9 mouse cellular contexts compared by ENCODE assay signal in the genomic region with DNA sequence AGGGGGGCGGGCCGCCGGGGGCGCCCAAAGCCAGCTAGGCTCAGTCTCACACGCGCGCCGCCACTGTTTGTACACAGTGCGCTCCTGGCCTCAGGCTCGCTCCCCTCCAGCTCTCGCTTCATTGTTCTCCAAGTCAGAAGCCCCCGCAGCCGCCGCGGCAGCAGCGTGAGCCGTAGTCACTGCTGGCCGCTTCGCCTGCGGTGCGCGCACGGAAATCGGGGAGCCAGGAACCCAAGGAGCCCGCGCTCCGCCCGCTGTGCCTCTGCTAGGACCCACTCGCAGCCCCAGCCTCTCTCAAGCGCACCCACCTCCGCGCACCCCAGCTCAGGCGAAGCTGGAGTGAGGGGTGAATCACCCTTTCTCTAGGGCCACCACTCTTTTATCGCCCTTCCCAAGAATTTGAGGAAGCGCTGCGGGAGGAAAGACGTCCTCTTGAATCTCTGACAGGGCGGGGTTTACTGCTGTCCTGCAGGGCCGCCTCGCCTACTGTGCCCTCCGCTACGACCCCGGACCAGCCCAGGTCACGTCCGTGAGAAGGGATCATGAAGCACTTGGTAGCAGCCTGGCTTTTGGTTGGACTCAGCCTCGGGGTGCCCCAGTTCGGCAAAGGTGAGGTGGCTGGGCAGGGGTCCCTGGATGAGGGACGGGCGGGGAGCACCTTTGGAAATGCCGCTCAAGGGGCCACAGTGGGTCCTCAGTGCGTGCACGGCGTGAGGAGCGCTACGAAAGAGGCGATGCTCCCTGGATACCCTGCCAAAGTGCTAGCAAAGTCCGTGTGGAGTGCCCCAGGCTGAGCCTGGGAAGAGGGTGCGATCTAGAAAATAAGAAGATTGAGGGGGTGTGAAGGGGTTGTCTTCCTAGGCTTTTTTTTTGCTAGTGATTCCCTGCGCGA. TPM values are rescaled to one million over a fixed set of nuclear protein-coding genes. Genes with fewer than 3 reads are reported as not detected.
DNase-seq lines count a peak whose midpoint lies in the region; ATAC-seq and TF ChIP-seq lines count a peak whose summit lies in the region.
"Had no signal": no experiment of that assay in that cellular context is flagged by ENCODE, and none has a peak within 500 bp of the region (broad histone marks: within the 10 kb centered on the region; RNA-seq: fewer than 3 reads in every experiment).

A gene (plus strand): TSS at position 33 of the 892 bp plus-strand sequence.

- no peaks in the 10 kb centered on the region for H3K9me3 ChIP-seq in heart, embryonic 13.5 days
- no peaks in the 10 kb centered on the region for H3K9me3 ChIP-seq in lung, embryonic 14.5 days (ENCODE audit: low read depth, low read length)

- H3K4me2 ChIP-seq in heart, embryonic 13.5 days: peak within 1 kb of the TSS; percentile 100
- H3K4me2 ChIP-seq in lung, embryonic 14.5 days: peak within 1 kb of the TSS; percentile 98

- peak; percentile 42 for ATAC-seq in heart, embryonic 13.5 days (ENCODE audit: extremely low read depth, insufficient number of reproducible peaks, low FRiP score, low TSS enrichment)
- ATAC-seq in lung, embryonic 14.5 days (ENCODE audit: insufficient read depth): peak; percentile 91
- peak; percentile 16; the same call in 1 of the 2 replicates for ATAC-seq in neutrophil, adult 5-6 weeks (ENCODE audit: extremely low read depth, insufficient number of reproducible peaks, low FRiP score, poor library complexity, severe bottlenecking)

- under 1% methylated on average over 59 of the region's 60 CpGs for WGBS in heart, embryonic 13.5 days
- WGBS in lung, embryonic 14.5 days: under 1% methylated on average over 60 of the region's 60 CpGs

- peak within 1 kb of the TSS; percentile 71 for H3K4me3 ChIP-seq in gastrocnemius, adult 2 months
- peak within 1 kb of the TSS; percentile 83 for H3K4me3 ChIP-seq in heart, embryonic 13.5 days
- H3K4me3 ChIP-seq in lung, embryonic 14.5 days (ENCODE audit: low read depth, low read length): peak within 1 kb of the TSS; percentile 64

- peak within 1 kb of the TSS; percentile 16 for H3K27ac ChIP-seq in gastrocnemius, adult 2 months
- H3K27ac ChIP-seq in heart, embryonic 13.5 days (replicated peaks): no peak within 1 kb of the TSS
- H3K27ac ChIP-seq in lung, embryonic 14.5 days (ENCODE audit: low read depth): no peak within 1 kb of the TSS

- no peaks in the 10 kb centered on the region for H3K36me3 ChIP-seq in heart, embryonic 13.5 days
- H3K36me3 ChIP-seq in lung, embryonic 14.5 days (ENCODE audit: insufficient read depth): no peaks in the 10 kb centered on the region

- peak within 1 kb of the TSS; percentile 87 for H3K9ac ChIP-seq in heart, embryonic 13.5 days
- peak within 1 kb of the TSS; percentile 70 for H3K9ac ChIP-seq in lung, embryonic 14.5 days

- H3K4me1 ChIP-seq in heart, embryonic 13.5 days: peaks cover 22% of the 10 kb centered on the region
- no peaks in the 10 kb centered on the region for H3K4me1 ChIP-seq in lung, embryonic 14.5 days (ENCODE audit: insufficient read depth)

- no peak for TF ChIP-seq CTCF in gastrocnemius, adult 2 months (IDR thresholded peaks at IDR 0.05)
- TF ChIP-seq CTCF in lung, embryonic 14.5 days (IDR thresholded peaks at IDR 0.05; ENCODE audit: low read depth): no peak

- no peak for DNase-seq in gastrocnemius, adult 2 months
- DNase-seq in gastrocnemius, postnatal 25 days: no peak
- DNase-seq in brain, adult 2 months (ENCODE audit: low read depth, low spot score): peak; percentile 80
- DNase-seq in layer of hippocampus, adult 8-10 months (ENCODE audit: low spot score in 2 of 2): peak; percentile 29 to 48
- peak; percentile 77 for DNase-seq in lung, embryonic 14.5 days
- no peak for DNase-seq in thymus, adult 18-20 months

- 0 out of 2 replicates have a peak, but pooled peaks cover 2% of the 10 kb centered on the region for H3K27me3 ChIP-seq in heart, embryonic 13.5 days (replicated peaks)
- peaks cover 3% of the 10 kb centered on the region; the same call in 1 of the 2 replicates for H3K27me3 ChIP-seq in lung, embryonic 14.5 days (ENCODE audit: insufficient read depth, low read length)

- intact Hi-C loops in gastrocnemius, adult 2 months (cut with DNase I): no loop called here

RNA-seq across cellular contexts. Expression of the gene that starts here (rescaled TPM):
- total RNA-seq in gastrocnemius, adult 2 months (2021): under 1 TPM; 0.28 to 0.70 TPM
- total RNA-seq in gastrocnemius, postnatal 25 days (2021): under 1 TPM; 0.08 to 0.26 TPM
- 5.1 and 5.8 TPM in 2 replicates for polyA plus RNA-seq in heart, embryonic 13.5 days (2015; fragmentation: Nextera tagmentation; extraction: Ambion mirVana)
- total RNA-seq in layer of hippocampus, adult 8-10 months (2022): 10 to 100 TPM; 73.3 to 84.5 (median 75.7) TPM
- polyA plus RNA-seq in lung, embryonic 14.5 days (2014; fragmentation: Nextera tagmentation; extraction: Ambion mirVana): 8.9 and 9.7 TPM in 2 replicates
- 0.25 and 0.47 TPM in 2 replicates for total RNA-seq in neutrophil, adult 5-6 weeks (2017)
- total RNA-seq: MEL had no signal

Comparison
In these comparisons a context has a peak if more than half of its experiments do, and no peak if none do; other contexts are left out.
1. RNA of the gene that starts here (total RNA-seq): 73.3 to 84.5 TPM in layer of hippocampus, adult 8-10 months; 0.28 to 0.70 TPM in gastrocnemius, adult 2 months, 0.25 to 0.47 TPM in neutrophil, adult 5-6 weeks and 0.08 to 0.26 TPM in gastrocnemius, postnatal 25 days; every median in the first group is over 10 times any median in the second.
2. Peak in ATAC-seq in neutrophil, adult 5-6 weeks; RNA of the gene not detected or under 1 TPM.
3. DNase-seq: peak in brain, adult 2 months (single experiment), layer of hippocampus, adult 8-10 months (2 of 2) and lung, embryonic 14.5 days (single experiment); none in gastrocnemius, adult 2 months (single experiment), gastrocnemius, postnatal 25 days (single experiment) and thymus, adult 18-20 months (0 of 2).
4. ATAC-seq: peak in every context shown above with its lines; median percentile 91 in lung, embryonic 14.5 days; 42 in heart, embryonic 13.5 days; 16 in neutrophil, adult 5-6 weeks.
5. Peak in every context shown above with its lines, with median percentiles within 50 percentile points of each other: H3K4me3 ChIP-seq.